Mouse (Mus musculus): ENCODE data around the gene Sspo. TPM values are rescaled to one million over a fixed set of nuclear protein-coding genes. Genes with fewer than 3 reads are reported as not detected.
A peak's percentile ranks its signal among the peaks of the same experiment; 100 is the strongest.

The Sspo gene
- total RNA-seq, 2 experiments from 2014 or later: 0.36 to 1.5 TPM

DNA sequence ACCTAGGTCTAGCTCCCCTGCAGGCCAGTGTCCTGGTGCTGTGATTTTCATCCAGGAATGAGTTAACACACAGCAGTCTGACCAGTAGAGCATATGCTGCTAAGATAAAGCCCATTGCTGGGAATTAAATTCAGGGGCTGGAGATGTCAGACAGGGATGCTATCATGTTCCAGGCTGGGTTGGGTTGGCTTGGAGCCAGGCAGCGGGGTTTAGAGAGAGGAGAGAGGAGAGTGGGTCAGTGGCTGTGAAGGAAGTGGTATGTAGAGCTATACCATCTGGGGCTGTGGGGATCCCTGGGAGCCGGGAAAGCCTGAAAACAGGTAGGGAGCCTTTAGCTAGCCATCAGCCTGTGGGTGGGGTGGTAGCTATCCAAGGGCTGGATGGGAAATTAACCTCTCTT lies 82.8 kb downstream of the Sspo start:
- intact Hi-C loops (cut with DNase I): loop anchor here (10.0 kb wide), 1 partner anchor 356 kb away; no protein-coding TSS in a partner anchor
- no peak for DNase-seq (ENCODE audit: extremely low spot score in 1 of 2, low spot score in 2 of 2)

DNA sequence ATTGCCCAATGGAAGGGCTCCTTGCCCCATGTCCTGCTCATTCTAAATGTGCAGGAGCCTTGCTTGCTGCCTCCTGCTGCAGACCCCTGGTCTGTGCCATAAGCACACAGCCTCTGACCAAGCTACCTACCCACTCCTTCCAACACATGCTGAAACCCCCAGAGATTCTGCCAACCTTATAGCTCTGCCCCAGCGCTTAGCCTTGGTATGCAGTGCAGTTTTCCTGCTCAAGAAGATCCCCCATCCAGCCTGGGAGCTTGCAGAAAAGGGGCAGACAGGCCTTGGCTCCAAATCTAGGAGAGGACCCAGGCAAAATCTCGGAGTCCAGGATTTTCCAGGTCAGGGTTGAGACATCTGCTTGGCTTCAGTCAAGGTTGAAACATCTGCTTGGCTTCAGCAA lies 85.4 kb downstream of the Sspo start:
- intact Hi-C loops (cut with DNase I): loop anchor here (10.0 kb wide), 1 partner anchor 359 kb away; no protein-coding TSS in a partner anchor
- DNase-seq (ENCODE audit: extremely low spot score in 1 of 2, low spot score in 2 of 2): no peak

DNA sequence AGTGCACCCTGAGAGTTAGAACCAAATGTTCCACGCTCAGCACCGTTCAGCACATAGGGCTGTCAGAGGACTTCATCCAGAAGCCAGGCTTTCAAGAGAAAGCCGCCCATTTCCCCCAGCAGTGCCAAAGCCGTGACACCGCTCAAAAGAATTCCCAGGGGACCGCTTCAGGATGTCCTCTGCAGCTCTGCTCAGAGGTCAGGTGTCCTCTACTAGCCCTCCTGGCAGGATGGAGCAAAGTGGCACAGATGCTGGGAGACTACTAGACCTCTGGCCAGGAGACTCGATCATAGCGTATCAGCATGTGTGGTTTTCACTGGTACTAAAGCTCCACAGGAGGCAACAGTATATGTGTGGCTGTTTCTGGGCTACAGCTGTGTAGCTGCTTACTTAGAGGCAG lies 86.9 kb downstream of the Sspo start:
- intact Hi-C loops (cut with DNase I): loop anchor here (10.0 kb wide), 1 partner anchor 360 kb away; no protein-coding TSS in a partner anchor
- no peak for DNase-seq (ENCODE audit: extremely low spot score in 1 of 2, low spot score in 2 of 2)

DNA sequence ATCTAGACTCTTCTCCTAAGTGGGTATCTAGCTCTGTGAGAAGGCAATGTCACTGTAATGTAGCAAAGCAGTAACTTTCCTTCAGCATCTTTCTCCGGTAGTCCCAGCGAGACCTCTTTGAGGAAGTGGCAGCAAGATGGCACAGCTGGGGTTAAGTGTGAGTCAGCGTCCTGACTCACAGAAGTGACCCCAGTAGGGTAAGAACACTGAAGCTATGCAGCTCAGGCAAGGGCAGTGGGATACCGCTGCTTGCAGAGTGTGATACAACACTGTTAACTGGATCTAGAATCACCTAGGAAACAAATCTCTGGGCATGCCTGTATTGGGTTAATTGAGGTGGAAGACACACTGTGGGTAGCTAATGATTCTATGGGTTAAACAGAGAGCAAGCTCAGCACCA lies 88.1 kb downstream of the Sspo start:
- intact Hi-C loops (cut with DNase I): loop anchor here (10.0 kb wide), 1 partner anchor 361 kb away; no protein-coding TSS in a partner anchor
- no peak for DNase-seq (ENCODE audit: extremely low spot score in 1 of 2, low spot score in 2 of 2)

DNA sequence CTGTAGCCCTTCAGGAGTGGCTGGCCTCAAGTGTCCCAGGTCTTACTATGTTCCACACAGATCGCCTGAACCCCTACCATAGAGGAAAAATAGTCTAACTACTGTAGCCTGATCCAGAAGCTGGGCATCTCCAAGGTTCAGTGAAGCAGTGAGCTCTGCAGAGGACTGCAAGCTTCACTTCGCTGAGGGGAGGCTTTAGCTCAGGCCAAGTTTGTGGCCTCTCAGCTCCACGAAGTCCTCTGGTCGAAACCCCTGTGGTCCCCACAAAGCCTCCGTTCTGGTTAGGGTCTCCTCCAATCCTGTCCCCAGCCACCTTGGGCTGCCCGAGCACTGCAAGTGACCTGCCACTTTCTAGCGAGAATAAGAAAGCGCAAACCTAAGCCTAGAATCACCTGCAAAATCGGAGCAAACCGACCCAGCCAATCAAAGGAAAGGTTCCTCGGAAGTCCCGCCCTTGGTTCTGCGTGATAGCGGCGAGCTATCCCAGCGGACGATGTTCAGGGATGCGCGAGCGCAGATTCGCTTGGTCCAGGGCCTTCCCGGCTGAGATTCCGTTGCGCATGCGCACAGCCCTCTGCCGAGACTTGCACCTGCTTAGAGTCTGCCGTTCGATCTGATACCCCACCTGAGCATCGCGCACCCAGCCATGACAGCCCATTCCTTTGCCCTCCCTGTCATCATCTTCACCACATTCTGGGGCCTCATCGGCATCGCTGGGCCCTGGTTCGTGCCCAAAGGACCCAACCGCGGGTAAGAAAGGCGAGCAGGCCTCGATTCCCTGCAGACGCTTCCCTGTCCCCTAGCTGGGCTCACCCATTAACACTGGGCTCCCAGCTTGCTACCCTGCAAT lies 89.3 kb downstream of the Sspo start, which contains the start of gene Atp6v0e2:
Gene Atp6v0e2, plus strand, starts transcription at position 511 of the 850 bp plus-strand sequence.
- intact Hi-C loops (cut with DNase I): loop anchor here (10.0 kb wide), 1 partner anchor 363 kb away; no protein-coding TSS in a partner anchor
- peak; percentile 88 to 94 for DNase-seq (ENCODE audit: extremely low spot score in 1 of 2, low spot score in 2 of 2)

DNA sequence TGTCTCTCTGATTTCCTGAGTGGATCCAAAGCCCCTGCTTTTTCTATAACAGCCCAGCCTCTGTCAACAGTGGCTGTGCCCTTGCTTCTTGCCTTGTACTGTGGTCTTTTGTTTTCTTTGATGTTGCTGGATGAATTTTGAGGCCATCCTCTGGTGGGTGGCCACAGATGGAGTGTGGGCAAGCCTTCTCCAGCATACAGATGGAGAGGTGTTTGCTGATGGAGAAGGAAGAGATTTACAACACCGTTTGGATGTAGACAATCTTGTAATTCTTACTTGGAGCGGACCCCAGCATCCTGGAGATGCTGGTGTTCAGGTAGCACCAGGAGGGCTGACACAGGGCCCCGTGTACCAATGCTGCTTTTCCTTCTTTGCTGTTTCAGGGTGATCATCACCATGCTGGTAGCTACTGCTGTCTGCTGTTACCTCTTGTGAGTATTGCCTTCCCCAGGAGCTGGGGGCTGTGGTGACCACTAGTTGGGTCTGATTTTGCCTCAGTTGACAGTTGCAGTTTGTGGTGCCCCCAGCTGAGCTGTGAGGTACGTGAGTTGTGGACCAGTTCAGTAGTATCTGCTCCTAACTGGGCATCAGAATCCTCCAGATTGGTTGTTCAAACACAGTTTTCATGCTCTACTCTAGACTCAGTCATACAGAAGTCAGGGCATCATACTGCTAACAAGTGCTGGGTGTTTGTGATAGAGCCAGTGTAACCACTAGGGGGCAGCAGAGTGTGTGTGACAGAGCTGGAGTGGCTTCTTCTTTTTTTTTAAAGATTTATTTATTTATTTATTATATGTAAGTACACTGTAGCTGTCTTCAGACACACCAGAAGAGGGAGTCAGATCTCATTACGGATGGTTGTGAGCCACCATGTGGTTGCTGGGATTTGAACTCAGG lies 91.1 kb downstream of the Sspo start:
- peak; percentile 70 to 88 for DNase-seq (ENCODE audit: extremely low spot score in 1 of 2, low spot score in 2 of 2)
- intact Hi-C loops (cut with DNase I): loop anchor here (10.0 kb wide), 1 partner anchor 364 kb away; no protein-coding TSS in a partner anchor

DNA sequence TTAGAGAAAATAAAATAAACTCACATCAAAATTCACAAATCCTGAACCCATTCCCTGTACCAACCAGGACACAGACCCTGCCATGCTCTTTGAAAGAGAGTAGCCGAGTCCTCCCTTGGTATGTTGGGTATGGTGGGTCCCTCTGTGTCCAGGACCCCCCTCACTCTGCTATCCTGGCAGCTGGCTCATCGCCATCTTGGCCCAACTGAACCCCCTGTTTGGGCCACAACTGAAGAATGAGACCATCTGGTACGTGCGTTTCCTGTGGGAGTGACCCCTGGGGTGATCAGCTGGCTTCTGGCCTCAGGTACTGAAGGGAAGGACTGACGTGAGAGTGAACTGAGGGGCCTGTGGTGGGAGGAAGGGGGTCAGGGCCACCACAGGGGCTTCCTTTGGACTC lies 91.8 kb downstream of the Sspo start:
- DNase-seq (ENCODE audit: extremely low spot score in 1 of 2, low spot score in 2 of 2): no peak

DNA sequence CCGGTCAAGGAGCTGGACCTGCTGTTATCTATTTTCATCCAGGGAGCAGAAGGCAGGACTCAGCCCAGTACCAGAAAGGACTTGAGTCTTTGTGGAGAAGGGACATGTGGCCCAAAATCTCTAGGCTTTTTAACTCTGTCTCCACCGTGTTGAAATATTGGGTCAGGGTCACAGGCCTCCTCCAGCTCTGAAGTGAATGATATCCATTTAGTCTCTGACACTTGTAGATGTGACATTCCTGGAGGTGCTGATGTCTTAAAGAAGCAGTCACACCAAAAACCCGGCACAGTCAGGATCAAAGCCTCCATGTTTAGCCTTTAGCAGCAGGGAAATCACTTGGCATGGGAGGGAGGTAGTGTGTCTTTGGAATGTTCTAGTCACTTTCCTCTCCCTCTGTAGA lies 92.7 kb downstream of the Sspo start:
- intact Hi-C loops (cut with DNase I): loop anchor here (5.0 kb wide), 1 partner anchor 92 kb away; no protein-coding TSS in a partner anchor
- no peak for DNase-seq (ENCODE audit: extremely low spot score in 1 of 2, low spot score in 2 of 2)

More for the DNA sequence above, 91.8 kb downstream of the Sspo start:
- intact Hi-C loops (cut with DNase I): loop anchor here (5.0 to 10.0 kb wide), 2 partner anchors 92 to 365 kb away; no protein-coding TSS in a partner anchor

DNA sequence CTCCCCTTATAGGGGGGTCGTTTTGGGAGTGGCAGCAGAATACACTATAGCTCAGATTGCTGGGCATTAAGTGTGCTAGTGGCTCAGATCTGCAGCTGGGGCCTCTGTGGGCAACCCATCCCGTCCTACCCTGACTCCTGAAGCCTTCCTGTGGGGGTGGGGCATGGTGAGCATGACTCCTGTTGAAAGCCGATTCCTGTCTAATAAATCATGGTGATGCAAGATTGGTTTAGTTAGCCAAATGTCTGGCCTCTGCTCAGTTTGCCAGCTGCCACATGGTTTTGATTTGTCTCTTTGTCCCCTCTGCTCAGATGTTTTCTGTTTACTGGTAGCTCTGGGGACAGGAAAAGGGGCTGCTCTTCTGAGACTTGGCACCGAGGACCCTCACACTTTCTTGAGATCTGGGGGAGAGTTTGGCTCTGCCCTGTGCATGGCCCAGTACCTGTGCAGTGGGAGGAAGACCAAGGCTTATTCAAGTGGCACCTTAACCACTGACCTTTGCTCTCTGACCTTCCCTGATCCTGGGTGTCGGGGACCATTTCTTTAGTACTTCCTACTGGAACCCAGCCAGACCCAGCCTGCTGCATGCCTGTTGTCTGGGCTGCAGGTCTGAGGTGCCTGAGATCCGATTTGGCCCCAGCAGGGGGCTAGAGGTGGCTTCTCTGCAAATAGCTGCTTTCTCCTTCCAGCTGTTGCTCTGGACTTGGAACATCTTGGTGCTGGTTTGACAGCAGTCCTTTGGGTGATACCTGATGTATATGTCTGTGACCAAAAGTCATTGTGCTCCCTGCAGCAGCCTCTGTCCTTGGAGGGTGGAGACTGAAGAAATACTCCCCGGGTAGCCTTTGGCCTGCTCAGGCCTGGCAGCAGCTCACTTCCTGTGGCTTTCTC lies 93.8 kb downstream of the Sspo start:
- intact Hi-C loops (cut with DNase I): loop anchor here (5.0 kb wide), 1 partner anchor 90 kb away; no protein-coding TSS in a partner anchor
- peak in 1 of 2 experiments; percentile 49 for DNase-seq (ENCODE audit: extremely low spot score in 1 of 2, low spot score in 2 of 2)

DNA sequence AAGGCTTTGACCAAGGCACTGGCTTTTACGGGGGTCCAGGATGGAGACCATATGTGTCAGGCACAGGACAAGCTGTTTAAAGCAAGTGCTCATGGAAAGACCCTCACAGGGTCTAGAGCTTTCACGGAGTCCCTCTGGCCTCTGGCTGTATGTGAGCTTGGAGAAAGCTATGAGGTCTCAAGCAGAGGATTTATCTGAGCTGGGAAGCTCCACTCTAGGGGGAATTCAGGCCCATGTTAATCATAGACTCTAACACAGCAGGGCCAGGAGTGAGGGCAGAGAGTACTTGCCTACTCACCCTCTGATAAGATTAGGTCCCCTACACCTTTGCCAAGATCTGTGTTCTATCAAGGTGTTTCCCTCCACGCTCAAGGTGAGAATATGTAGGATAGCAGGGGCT lies 94.6 kb downstream of the Sspo start:
- intact Hi-C loops (cut with DNase I): loop anchor here (5.0 kb wide), 1 partner anchor 90 kb away; no protein-coding TSS in a partner anchor
- DNase-seq (ENCODE audit: extremely low spot score in 1 of 2, low spot score in 2 of 2): no peak

DNA sequence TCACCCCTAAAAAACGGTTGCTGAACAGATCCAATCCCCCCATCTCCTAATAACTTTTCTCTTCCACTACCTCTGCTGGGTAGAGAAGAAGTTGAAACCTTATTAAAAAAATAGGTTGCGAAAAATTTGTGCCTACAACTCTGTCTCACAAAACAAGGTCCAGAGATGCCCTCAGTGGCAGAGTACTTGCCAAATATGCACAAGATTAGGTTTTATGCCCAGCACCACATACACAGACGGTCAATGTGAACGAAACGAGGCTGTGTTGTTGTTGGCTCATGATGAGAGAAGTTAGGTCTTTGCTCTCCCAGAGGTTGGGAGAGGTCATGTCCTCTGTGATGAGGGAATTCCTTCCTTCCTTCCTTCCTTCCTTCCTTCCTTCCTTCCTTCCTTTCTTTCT lies 97.2 kb downstream of the Sspo start:
- DNase-seq (ENCODE audit: extremely low spot score in 1 of 2, low spot score in 2 of 2): no peak
- intact Hi-C loops (cut with DNase I): no loop called here

DNA sequence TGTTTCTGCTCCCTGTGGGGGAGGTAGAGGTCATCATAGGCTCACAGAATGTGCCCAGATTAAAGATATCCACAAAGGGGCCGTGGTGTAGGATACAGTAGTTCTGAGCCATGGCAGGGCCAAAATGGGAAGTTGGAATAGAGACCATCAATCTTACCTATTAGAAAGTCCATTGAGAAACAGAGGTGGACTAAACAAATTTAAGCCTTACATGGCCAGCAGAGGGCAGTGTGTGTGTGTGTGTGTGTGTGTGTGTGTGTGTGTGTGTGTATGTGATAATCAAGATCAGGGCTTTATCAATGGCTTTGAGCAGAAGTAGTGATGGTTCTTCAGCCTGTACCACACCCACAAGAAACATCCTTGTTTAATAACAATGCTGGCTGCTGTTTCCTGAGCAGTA lies 98.2 kb downstream of the Sspo start:
- DNase-seq (ENCODE audit: extremely low spot score in 1 of 2, low spot score in 2 of 2): peak in 1 of 2 experiments; percentile 54
- intact Hi-C loops (cut with DNase I): no loop called here

DNA sequence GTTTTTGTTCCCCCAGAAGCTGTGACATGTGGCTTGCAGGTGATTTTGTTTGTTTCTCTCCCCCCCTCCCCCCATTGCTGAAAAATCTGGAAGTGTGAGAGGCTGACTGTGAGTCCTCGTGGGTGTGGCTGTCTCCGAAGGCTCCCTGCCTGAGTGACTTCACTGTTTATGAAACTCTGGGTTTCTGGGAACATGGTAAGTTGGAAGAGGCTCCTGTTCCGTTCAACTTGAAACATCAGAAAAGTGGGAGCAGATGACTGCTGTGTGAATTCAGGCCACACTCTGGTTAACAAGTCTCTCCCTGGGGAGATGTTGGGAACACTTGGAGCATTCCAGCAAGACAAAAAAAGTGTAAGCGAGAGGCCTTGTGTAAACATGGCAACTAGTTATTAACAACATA lies 98.8 kb downstream of the Sspo start:
- DNase-seq (ENCODE audit: extremely low spot score in 1 of 2, low spot score in 2 of 2): no peak

DNA sequence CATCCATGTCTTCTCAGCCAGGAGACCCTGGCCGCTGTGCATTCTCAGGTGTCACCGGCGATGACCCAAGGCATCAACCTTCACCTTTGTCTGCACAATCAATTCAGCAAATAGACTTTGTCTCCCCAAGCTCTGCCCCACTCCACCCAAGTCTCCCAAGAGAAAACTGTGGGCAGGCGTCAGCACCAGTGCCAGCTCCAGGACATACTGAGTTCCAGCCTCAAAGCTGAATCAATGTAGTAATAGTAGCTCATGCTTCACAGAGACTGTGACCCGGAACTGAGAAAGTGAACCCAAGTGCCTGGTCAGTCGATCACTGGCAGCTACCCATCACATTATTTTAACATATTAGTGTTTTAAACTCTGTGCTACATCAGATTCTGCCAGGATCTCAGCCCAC lies 100.3 kb downstream of the Sspo start:
- no peak for DNase-seq (ENCODE audit: extremely low spot score in 1 of 2, low spot score in 2 of 2)
- intact Hi-C loops (cut with DNase I): no loop called here

More for the DNA sequence above, 98.8 kb downstream of the Sspo start:
- intact Hi-C loops (cut with DNase I): no loop called here

Data from left cerebral cortex, postnatal 10 days (tissue).